8 mouse cellular contexts compared by ENCODE assay signal in the genomic region with DNA sequence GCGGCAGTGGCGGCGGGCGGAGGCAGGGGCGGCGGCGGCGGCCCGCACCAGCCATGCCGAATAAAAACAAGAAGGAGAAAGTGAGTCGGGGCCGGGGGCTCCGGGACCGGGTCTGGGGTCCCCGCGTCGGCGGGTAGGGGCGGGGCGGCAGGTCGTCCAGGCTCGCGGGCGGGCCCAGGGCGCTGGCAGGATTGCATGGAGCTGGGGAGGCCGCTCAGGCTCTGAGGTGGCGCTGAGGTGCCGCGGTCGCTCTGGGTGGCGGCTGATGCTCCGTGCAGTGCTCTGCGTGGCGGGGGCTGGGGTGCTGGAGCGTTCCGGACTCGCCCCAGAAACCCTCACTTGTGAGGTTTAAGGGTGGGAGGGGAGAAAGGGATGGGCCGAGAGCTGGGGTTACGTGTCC. TPM values are rescaled to one million over a fixed set of nuclear protein-coding genes. Genes with fewer than 3 reads are reported as not detected.
DNase-seq lines count a peak whose midpoint lies in the region; ATAC-seq and TF ChIP-seq lines count a peak whose summit lies in the region.

No protein-coding gene starts in this region.

- no peaks in the 10 kb centered on the region for H3K36me3 ChIP-seq in C2C12 (ENCODE audit: control insufficient read depth, insufficient read depth)
- no peaks in the 10 kb centered on the region for H3K36me3 ChIP-seq in heart, adult 2 months (ENCODE audit: control insufficient read depth, insufficient read depth, low read length)
- no peaks in the 10 kb centered on the region for H3K36me3 ChIP-seq in kidney, adult 2 months (ENCODE audit: control insufficient read depth, insufficient read depth, low read length)
- H3K36me3 ChIP-seq in neural tube, embryonic 14.5 days (ENCODE audit: control insufficient read depth, insufficient read depth, low read length), result no peaks in the 10 kb centered on the region

- WGBS in heart, adult 2 months, result 2% methylated on average over 30 of the region's 39 CpGs
- WGBS in kidney, adult 2 months, result 2% methylated on average over 39 of the region's 39 CpGs
- under 1% methylated on average over 34 of the region's 39 CpGs for WGBS in lung, adult 2 months
- WGBS in neural tube, embryonic 14.5 days, result under 1% methylated on average over 35 of the region's 39 CpGs

- intact Hi-C loops in heart, adult 2 months (cut with DNase I), result loop anchor here (1.0 to 5.0 kb wide), 2 partner anchors 251 to 290 kb away; partner anchors contain the start of gene Wdr20

- H3ac ChIP-seq in C2C12 (ENCODE audit: control insufficient read depth, insufficient read length, low read depth), result peak overlapping the region; percentile 81

- no peaks in the 10 kb centered on the region for H3K79me3 ChIP-seq in C2C12 (ENCODE audit: low read depth)

- no peak for TF ChIP-seq CTCF in C2C12 (IDR thresholded peaks at IDR 0.05; ENCODE audit: control insufficient read depth, insufficient read depth, insufficient read length)
- TF ChIP-seq CTCF in heart, adult 2 months (IDR thresholded peaks at IDR 0.05), result no peak
- TF ChIP-seq CTCF in kidney, adult 2 months (conservative IDR thresholded peaks at IDR 0.05; ENCODE audit: insufficient read depth, insufficient read length, low read depth, low read length), result no peak
- no peak for TF ChIP-seq CTCF in lung, adult 2 months (IDR thresholded peaks at IDR 0.05; ENCODE audit: insufficient read depth, low read length)

- peak overlapping the region; percentile 76 for H3K4me2 ChIP-seq in neural tube, embryonic 14.5 days (ENCODE audit: low read depth, low read length)

- no peaks in the 10 kb centered on the region for H3K79me2 ChIP-seq in C2C12 (ENCODE audit: control insufficient read depth, insufficient read depth)
- H3K79me2 ChIP-seq in heart, adult 2 months (replicated peaks; ENCODE audit: control insufficient read depth, insufficient read depth, low read length), result no peaks in the 10 kb centered on the region

- peak; percentile 70 for ATAC-seq in neural tube, embryonic 14.5 days (ENCODE audit: low read depth)

- peaks cover 2% of the 10 kb centered on the region; the same call in 1 of the 2 replicates for H3K4me1 ChIP-seq in heart, adult 2 months (ENCODE audit: control insufficient read depth, insufficient read depth, low read length)
- H3K4me1 ChIP-seq in kidney, adult 2 months (ENCODE audit: control insufficient read depth, insufficient read depth, low read length), result no peaks in the 10 kb centered on the region; the same call in 1 of the 2 replicates
- H3K4me1 ChIP-seq in lung, adult 2 months (ENCODE audit: control insufficient read depth, insufficient read depth, low read length), result no peaks in the 10 kb centered on the region; the same call in 1 of the 2 replicates
- H3K4me1 ChIP-seq in neural tube, embryonic 14.5 days (ENCODE audit: control insufficient read depth, insufficient read depth, low read length), result peaks cover 9% of the 10 kb centered on the region

- peak overlapping the region; percentile 81 for H3K9ac ChIP-seq in heart, adult 2 months (ENCODE audit: low read depth, low read length)
- H3K9ac ChIP-seq in neural tube, embryonic 14.5 days (replicated peaks; ENCODE audit: low read depth, low read length), result peak overlapping the region; percentile 88

- no peaks in the 10 kb centered on the region for H3K9me3 ChIP-seq in neural tube, embryonic 14.5 days (ENCODE audit: control insufficient read depth, low read length)

- peaks cover 9% of the 10 kb centered on the region for H3K27me3 ChIP-seq in C2C12 (ENCODE audit: control insufficient read depth, insufficient read depth, insufficient read length)
- H3K27me3 ChIP-seq in heart, adult 2 months (ENCODE audit: control insufficient read depth, insufficient read depth, low read length), result no peaks in the 10 kb centered on the region
- no peaks in the 10 kb centered on the region for H3K27me3 ChIP-seq in kidney, adult 2 months (replicated peaks; ENCODE audit: control insufficient read depth, insufficient read depth, low read length)
- H3K27me3 ChIP-seq in neural tube, embryonic 14.5 days (ENCODE audit: control insufficient read depth, insufficient read depth, low read length), result no peaks in the 10 kb centered on the region

- TF ChIP-seq EP300 in heart, adult 2 months (IDR thresholded peaks at IDR 0.05; ENCODE audit: insufficient read depth, low read depth, low read length), result no peak

- H3K27ac ChIP-seq in heart, adult 2 months, result peak overlapping the region; percentile 73
- no peak overlapping the region for H3K27ac ChIP-seq in kidney, adult 2 months (ENCODE audit: insufficient read depth, low read depth, low read length)
- peak overlapping the region; percentile 95 for H3K27ac ChIP-seq in neural tube, embryonic 14.5 days (ENCODE audit: low read depth, low read length)

- peak; percentile 51 for DNase-seq in T-cell, adult 2 months (ENCODE audit: low spot score)
- DNase-seq in cerebellum, postnatal 36 days, result peak; percentile 54 to 63
- peak; percentile 64 to 71 for DNase-seq in heart, adult 2 months
- DNase-seq in kidney, adult 2 months, result peak; percentile 52
- peak; percentile 51 for DNase-seq in lung, adult 2 months
- DNase-seq in thymus, postnatal 10 days (ENCODE audit: low spot score in 2 of 2), result peak; percentile 55 to 62

- peak overlapping the region; percentile 43 for H3K4me3 ChIP-seq in C2C12 (ENCODE audit: insufficient read depth, poor library complexity, severe bottlenecking)
- peak overlapping the region; percentile 72 for H3K4me3 ChIP-seq in heart, adult 2 months
- H3K4me3 ChIP-seq in kidney, adult 2 months (ENCODE audit: insufficient read depth, low read depth, low read length), result peak overlapping the region; percentile 74
- H3K4me3 ChIP-seq in lung, adult 2 months (replicated peaks; ENCODE audit: extremely low read depth, low read depth, low read length), result peak overlapping the region; percentile 43
- peak overlapping the region; percentile 97 for H3K4me3 ChIP-seq in neural tube, embryonic 14.5 days (ENCODE audit: low read depth, low read length)

- TF ChIP-seq POLR2A in heart, adult 2 months (IDR thresholded peaks at IDR 0.05; ENCODE audit: insufficient read depth, low read depth, low read length), result no peak
- no peak for TF ChIP-seq POLR2A in kidney, adult 2 months (IDR thresholded peaks at IDR 0.05; ENCODE audit: low read depth, low read length)
- TF ChIP-seq POLR2A in lung, adult 2 months (IDR thresholded peaks at IDR 0.05; ENCODE audit: borderline replicate concordance, extremely low read depth, low read depth, low read length), result no peak

TF ChIP-seq in C2C12, 6 proteins besides CTCF, POLR2A, EP300 and RAD21:
- TF ChIP-seq USF1 (IDR thresholded peaks at IDR 0.05; ENCODE audit: low read depth), result no peak
- no peak for TF ChIP-seq MAX (IDR thresholded peaks at IDR 0.05)
- no peak for TF ChIP-seq FOSL1 (IDR thresholded peaks at IDR 0.05; ENCODE audit: insufficient read depth, low read length, poor library complexity, severe bottlenecking)
- no peak for TF ChIP-seq MYOD1 (IDR thresholded peaks at IDR 0.05; ENCODE audit: control insufficient read depth, insufficient read length, low read depth)

RNA-seq across cellular contexts. Expression of gene Ppp2r5c, which starts 0.4 kb away (rescaled TPM):
- polyA plus RNA-seq in C2C12 (2012; fragmentation: generic; extraction: Trizol), result 35.5 TPM
- total RNA-seq in heart, adult 2 months (2021), result 10 to 100 TPM; 90.9 to 93.7 TPM
- 41.7 and 73.9 TPM in 2 replicates for polyA plus RNA-seq in heart, adult 2 months (2012; rRNA removed)
- polyA plus RNA-seq in kidney, adult 2 months (2012; rRNA removed), result 29.9 and 41.3 TPM in 2 replicates
- polyA plus RNA-seq in lung, adult 2 months (2012; rRNA removed), result 30.4 and 45.1 TPM in 2 replicates
- polyA plus RNA-seq in neural tube, embryonic 14.5 days (2014; fragmentation: Nextera tagmentation; extraction: Ambion mirVana), result 148 and 155 TPM in 2 replicates

Comparison
In these comparisons a context has a peak if more than half of its experiments do, and no peak if none do; other contexts are left out.
1. H3K4me3 ChIP-seq: peak in every context shown above with its lines; median percentile 97 in neural tube, embryonic 14.5 days; 74 in kidney, adult 2 months; 72 in heart, adult 2 months; 43 in C2C12; 43 in lung, adult 2 months.